Mouse (Mus musculus): ENCODE measurements around the gene Synrg.

The Synrg gene

DNA sequence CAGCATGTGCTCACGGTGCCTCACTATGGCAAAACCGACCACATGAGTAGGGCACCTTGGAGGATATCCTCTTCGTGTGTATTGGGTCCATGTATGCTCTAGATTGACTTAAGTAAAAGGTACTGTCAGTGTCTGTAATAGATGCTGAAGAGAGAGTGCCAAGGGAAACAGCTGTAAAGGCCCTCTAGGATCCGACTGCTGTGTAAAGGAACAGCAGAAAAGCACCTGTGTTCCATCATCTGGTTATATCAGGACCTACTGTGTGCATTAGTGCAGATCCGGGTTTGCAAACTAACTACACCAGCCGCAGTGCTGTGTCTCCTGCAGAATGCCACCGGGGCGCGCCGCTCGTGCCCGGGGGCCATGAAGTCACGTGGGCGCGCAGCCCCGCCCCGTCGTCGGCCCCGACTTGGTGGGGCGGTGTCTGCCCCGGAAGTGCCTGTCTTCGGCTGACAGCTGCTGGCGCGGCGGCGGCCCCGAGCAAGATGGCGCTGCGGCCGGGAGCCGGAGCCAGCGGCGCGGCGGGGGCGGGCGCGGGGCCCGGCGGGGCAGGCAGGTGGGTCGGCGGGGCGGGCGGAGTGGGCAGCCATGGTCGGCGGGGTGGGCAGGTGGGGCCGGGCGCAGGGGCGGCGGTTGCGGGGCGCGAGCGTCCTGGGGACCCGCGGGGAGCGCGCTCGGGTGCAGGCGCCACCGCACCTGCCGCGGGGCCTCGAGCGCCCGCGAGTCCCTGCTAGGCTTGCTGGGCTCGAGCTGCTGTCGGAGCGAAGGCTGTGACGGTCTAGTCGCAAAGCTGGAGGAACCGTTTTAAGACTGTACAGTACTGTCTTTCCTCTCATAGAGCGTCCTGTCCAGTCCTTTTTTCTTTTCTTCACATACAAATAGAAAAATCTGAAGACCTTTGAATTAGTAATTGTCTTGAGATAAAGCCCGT is at the start of gene Synrg:
Gene Synrg, plus strand, starts transcription at position 438 of the 931 bp plus-strand sequence.
- DNase-seq, result peak; percentile 92

DNA sequence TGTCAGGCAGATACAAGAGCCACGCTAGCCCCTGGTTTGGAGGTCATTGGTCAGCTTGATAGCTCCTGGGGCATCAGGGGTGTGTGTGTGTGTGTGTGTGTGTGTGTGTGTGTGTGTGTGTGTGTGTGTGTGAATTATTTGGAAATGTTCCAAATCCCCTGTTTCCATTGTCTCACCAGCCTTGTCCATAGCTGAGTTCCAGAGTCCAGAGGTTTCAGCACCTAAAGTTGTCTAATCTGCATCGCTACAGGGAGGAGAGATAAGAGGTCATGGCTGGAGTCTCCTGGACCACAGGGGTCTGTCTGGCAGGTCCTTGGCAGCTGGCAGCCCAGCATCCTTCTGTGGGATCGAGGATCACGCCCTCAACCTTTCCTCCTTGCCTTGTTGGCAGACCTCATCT is 49.7 kb upstream of the Synrg start:
- no peak for DNase-seq

DNA sequence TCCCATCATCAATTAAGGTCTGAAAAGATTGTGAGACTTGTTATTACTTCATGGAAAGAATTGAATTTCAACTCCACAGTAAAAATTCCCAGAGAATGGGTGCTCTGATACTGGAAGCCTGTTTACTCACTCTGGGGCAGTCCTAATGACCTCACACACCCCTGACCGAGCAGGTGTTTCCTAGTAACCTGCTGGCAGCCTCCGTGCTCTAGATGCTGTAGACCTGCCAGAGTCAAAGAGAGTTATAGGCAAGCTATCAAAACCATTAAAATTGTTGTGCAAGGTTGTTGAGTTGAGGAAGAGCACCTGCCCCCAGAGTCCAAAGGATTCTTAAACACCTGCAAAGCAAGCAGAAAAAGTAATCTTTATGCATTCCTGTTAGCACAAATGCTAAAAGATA is 41.6 kb upstream of the Synrg start:
- no peak for DNase-seq

DNA sequence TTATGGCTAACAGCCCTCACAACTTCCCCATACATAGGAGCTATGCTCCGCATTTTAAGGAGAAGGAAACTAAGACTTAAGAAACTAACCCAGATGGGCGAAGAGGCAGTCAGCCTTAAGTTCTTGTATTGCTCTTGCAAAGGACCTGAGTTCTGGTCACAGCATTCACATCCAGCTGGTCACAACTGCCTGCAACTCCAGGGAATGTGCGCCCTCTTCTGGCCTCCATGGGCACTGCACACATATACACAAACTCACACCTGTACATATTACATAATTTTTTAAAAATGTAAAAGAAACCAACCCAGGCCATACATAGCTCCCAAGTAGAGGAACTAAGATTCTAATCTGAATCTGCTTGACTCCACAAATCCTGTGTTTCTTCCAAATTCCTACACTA is 37.1 kb upstream of the Synrg start:
- peak; percentile 45 for DNase-seq

DNA sequence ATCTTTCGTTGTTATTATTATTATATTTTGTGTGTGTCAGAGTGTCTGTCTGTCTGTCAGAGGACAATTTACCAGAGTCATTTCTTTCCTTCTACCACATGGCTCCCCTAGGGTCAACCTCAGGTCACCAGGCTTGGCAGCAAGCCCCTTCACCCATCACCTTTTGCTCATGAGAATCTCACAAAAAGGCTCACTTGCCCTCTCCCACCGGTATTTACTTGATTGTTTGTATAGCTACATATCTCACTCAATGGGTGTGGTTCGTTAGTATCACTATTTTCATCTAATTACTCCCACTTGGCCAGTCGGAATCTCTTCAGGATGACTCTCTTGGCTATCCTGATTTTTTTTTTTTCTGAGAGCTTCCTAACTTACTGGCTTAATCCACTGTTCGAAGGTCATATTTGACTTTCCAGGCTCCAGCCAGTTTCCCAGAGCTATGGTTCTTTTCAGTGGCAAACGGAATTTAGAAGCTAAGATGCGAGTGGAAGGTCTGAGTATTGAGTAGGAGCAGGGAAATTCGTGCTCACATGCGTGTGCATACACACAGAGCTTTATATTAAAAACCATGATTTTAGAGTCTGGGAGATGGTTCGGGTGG is 31.6 kb upstream of the Synrg start:
- no peak for DNase-seq

DNA sequence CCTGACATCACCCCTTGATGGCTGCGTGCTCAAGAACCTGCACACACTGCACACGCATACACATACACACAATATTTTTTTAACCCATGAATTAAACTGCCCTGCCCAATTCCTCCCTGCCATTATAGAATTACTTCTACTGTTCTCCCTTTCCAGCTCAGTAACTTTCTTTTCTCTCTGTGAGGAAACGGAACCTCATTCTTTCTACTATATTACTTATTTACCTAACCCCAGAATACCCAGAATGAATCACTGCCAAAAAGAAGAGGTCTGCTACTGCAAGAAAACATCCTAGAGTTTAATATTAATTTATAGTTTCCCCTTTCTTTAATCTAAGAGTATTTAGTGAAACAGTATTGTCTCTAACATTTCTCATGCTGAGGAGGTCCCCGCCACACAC is 30.9 kb upstream of the Synrg start:
- DNase-seq, result no peak

DNA sequence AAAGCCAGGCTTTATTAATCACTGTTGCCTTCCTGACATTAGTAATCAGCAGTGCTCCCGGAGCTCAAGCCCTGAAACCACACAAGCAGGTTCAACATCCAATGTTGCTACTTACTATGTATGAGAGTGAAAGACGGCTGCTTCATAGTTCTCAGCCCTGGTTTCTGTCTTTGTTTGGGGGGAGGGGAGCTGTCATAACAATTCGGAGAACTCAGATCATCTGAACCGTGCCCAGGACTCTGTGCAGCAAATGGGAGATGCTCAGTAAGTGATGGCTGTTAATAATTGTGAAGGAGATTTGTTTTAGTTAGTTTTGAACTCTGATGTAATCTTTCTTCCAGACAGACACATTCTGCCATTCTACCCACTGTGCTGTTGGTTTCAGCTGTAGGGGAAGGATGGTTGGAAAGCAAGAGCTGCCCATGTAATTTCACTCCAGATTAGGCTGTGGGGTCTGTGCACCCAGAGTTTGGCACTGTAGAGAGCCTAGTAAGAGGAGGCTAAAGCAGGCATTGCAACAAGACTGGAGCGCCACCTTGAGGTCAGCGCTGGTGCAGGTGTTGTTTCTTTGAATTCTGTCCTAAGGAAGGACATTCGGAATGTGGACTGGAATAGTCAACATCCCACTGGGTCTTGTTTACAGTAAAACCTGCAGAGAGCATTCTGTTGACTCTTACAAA is 28.1 kb upstream of the Synrg start:
- DNase-seq, result peak; percentile 73

DNA sequence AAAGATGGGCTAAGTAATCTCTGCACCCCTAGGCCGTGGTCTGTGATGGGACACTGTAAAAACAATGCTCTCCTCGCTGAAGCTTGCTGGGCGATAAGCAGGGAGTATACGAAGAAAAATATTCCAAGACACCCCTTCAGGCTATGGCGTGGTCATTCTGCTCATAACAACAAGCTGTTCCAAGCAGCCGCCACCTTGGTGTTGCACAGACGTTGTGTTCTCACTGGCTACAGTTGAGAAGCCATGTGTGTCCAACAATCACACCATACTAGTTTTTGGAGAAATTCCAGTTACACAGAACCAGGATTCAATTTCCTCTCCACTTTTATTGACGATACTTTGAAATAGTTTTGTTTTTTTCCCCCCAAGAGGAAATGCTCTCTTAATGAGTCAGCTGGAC is 25.7 kb upstream of the Synrg start:
- DNase-seq, result no peak

DNA sequence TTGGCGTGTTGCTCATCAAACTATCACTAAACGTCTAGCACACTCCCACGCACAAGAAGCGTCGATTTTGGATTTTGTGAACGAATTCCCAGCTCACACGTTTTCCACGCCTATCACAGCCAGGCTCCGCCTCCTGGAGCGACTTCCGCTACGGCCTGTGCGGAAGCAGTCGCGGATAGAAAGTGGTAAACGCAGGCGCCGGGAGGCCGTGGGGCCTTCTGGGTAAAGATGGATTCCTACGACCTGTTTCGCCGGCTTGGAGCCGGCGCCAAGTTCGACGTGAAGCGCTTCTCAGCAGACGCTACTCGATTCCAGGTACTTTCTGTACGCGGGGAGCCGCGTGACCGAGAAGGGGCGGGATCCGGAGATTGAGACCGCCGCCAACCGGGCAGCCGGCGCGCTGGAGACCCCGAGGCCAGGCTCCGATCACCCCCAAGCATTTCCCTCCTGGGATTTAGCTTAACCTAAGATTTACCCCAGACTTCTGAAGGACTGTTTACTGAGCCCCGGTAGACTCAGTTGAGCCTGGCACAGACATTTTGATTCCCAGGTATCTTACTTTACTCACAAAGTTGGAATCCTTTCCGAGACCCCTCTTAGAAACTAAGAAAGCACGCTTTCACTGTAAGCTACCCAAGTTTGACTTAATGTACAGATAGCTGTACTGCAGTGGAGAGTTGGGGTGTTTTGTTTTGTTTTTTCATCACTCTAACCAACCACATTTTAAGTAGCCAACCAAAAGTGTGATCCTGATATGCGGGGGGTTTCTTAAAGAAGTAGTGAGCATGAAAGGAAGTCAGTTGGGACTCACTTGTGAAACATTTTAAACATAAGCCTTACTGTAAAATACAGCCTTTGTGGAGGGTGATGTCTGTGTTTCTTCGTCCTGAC is 22.0 kb upstream of the Synrg start, which contains the start of gene Ddx52:
Gene Ddx52, plus strand, starts transcription at position 113 of the 891 bp plus-strand sequence.
- DNase-seq, result peak; percentile 92

DNA sequence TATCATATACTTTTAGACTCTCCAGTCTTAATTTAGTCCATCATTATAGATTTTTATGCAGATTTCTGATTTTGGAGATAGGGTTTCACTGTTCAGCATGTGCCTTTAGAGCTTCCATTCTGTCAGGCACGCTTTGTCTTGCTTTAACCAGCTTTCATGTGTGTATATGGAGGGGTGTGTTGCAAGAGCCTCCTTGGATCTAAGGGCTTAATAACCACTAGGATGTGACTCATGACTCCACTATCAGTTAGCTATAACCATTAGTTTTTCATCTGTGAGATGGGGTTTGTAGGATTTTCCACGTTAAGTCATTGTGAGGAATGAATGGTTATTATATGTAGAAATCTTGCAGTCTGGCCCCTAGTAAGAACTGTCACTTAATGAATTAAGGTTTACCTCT is 7.4 kb upstream of the Synrg start:
- no peak for DNase-seq

DNA sequence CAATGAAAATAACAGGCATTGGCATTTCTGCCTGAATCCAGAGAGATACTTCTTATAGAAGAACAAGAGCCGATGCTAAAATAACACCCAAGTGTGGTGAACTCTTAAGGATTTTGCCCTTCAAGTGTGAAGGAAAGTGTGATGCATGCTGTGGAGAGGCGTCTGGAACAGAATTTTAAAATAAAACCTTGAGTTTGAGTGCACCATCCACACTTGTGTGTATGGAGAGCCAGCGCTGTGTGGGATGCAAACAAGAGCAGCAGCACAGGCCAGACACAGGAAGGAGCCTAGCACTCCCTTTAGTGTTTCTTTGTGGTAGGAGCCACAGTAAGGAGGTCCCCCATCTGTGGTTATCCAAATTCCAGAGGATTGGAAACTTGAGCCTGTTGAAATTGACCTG is 2.2 kb upstream of the Synrg start:
- no peak for DNase-seq

DNA sequence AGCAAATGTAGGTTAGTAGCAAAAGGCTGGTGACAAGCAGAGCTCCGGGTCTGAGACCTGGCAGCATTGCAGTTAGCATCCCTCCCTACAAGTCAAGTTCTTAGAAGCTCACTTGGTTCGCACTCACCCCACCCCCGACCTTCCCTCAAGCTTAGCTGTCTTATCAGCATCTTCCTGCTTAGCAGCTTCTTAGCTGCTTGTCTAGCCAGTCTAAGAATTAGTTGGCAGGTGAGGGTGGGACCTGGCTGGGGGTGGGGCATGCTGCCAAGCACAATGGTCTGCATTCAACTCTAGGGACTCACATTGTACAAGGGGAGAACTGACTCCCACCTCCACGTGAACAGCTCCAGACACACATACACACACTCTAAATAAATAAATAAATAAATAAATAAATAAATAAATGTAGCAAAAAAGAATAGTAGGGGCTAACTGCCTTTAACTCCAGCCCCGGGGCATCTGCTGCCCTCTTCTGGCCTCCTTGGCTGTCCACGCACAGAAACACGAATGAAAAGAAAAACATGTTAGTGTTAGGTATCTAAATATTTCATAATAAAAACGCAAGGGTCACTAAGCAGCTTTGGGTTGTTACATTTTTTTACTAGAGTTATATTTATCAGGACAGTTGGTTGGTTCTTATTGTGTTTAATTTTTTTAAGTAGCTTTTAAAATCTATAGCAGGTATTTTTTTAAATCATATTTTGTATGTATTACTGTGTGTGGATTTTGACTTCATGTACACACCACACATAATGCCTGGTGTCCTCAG is 3.4 kb downstream of the Synrg start:
- DNase-seq, result peak; percentile 70

DNA sequence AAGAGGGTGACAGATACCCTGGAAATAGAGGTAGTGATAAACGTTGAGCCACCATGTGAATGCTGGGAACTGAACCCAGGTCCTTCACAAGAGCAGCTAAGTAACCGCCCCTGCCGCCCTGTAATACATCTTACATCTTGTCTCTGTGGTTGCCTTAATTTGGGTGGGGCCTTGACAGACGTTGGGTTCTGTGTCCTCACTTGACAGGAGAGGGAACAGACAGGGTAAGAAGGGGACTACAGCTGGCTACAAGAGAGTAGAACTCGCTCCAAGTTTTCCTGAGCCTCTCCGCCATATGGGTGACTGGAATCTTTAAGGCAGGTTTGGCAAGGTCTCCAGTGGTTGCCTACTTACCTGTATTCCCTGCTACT is 4.0 kb downstream of the Synrg start:
- peak; percentile 14 for DNase-seq

DNA sequence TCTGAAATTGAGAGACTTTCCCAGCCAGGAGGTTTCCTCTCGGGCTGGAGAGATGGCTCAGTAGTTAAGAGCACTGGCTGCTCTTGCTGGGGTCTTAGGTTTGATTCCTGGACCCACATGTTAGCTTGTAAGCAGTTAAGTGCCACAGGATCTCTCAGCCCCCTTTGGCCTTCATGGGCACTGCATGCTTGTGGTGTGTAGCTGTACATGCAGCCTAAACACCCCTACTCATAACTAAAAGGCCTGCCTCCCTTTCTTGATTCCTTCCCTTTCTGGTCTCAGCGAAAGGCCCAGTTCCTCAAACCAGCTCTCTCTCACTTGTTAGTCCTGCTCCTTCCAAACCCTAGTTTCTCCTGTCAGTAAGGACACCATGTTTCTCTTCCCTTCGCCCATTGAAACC is 4.8 kb downstream of the Synrg start:
- DNase-seq, result no peak

DNA sequence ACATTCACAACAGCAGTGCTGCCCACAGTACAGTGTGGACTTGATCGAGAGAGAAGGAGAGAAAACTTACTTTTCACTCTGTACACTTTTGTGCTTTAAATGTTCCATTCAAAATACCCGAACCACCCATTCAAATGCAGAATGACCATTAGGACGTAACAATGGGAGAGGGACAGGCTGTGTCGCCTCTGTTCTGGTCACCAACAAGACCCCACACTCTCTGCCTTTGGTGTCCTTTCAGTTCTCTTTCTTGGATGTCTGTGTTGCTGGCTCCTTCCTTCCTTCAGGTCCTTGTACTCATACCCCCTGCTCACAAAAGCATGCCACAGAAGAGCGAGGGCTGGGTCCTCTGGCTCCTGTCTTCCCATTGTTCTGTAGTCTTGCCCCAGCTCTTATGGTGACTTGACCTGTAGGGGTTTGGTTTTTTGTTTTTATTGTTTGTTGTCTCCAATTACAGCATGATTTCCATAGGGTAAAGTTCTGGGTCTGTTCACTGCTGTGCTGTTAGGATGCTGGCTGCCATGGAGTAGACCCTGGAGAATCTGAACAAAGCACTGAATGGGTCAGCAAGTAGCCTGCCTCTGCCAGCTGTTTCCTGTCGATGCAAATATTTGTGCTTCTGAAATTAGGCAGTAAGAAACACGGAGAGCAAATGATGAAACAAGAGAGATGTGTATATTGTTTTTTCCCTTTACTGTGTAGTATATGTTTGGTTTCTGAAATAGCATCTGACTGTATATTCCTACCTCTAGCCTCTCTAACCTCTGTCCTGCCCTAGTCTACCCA is 10.5 kb downstream of the Synrg start:
- DNase-seq, result no peak

DNA sequence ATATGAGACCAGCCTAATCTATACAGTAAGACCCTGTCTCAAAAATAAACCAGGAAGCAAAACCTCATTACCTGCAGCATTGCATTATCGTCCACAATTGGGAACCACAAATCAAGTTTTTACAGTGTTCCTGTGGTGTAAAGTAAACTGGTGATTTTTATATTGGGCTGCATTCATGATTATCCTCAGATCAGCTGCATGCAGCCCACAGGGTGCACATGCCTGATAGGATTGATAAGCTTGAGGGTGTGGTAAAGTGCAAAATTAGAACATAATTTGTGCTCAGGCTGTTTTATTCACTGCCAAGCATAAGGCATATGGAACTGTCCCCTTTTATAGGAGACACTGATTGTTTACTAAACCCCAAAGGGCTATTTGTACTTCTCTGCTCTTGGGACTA is 11.3 kb downstream of the Synrg start:
- peak; percentile 15 for DNase-seq

DNA sequence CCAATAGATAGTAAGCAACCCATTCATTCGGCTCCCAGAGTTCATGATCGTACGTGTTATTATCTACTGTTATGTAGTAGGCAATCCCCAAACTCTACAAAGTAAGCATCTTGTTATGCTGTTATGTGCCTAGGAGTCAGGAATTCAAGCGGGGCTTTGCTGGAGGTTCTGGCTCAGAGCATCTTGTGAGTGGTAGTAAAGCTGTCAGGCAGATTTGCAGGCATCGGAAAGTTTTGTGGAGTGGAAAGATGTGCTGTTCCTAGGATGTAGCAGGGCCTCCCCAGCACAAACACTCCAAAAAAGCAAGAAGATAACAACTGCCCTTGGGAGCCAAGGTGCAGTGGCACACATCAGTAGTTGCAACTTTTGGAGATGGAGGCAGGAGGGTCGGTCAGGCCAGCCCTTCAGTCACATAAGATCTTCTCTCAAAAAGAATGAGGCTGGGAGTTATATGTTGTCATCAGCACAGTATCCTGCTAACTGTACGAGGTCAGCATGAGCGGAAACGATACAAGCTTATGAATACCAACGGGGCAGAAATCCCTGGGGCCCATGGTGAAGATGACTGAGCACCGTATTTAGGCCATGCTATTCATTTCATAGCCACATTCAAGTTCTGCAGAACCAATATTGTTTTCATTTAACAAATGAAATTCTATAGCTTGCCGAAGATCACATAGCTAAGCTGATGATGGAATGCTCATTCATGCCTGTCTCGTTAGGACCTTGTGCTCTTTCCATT is 12.2 kb downstream of the Synrg start:
- DNase-seq, result no peak

DNA sequence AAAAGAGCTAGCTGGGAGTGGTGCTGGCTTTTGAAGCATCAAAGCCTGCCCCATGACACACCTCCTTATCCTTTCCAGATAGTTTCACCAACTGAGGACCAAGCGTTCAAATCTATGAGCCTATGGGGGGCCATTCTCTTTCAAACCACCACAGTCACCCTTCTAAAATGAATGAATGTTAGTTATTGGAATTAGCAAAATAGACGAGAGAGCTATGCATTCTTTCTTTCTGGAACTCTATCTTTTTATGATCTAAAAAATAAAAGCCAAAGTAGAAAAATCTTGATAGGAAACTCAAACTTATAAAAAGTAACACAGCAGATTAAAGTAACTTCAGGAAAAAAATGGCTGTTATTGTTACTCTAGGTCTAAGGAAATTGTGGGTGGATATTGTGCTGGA is 13.6 kb downstream of the Synrg start:
- no peak for DNase-seq

DNA sequence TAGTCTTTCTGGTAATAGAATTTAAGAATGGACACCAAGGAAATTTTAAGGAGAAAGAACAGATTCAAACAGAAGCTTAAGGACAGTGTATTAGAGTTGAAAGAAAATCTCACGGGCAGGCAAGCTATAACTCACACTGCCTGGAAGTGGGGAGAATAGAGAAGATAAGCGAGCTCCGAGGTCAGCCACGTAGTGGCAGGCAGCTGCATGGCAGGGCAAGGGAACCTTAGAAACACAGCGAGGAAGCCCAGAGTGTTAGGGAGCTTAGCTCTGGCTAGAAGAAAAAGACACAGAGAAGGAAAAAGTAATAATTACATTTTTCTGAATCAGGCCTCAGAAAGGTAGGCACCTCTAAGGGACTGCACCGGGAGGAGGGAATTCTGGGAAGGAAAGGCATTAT is 15.8 kb downstream of the Synrg start:
- DNase-seq, result no peak

DNA sequence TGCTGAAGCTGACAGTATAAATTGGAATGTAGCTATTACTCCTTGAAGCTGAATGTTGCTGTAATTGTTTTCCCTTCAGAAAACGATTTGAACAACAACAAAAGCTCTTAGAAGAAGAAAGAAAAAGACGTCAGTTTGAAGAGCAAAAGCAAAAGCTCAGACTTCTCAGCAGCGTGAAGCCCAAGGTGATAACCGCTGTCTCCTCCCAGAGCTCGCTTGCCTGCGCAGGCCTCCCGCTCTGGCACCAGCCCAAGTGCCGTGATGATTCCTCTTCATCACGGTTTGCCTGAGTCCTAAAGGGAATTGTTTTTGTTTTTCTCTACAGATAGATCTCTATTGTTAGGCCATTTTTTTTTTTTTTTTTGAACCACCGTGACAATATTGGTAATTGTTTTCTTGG is 17.1 kb downstream of the Synrg start:
- DNase-seq, result no peak
